Mouse (Mus musculus): Measurements from ENCODE around the gene Sumf1. TPM values are rescaled to one million over a fixed set of nuclear protein-coding genes. Genes with fewer than 3 reads are reported as not detected.

Gene Sumf1
- polyA plus RNA-seq, 1 experiment = 19.6 TPM

DNA sequence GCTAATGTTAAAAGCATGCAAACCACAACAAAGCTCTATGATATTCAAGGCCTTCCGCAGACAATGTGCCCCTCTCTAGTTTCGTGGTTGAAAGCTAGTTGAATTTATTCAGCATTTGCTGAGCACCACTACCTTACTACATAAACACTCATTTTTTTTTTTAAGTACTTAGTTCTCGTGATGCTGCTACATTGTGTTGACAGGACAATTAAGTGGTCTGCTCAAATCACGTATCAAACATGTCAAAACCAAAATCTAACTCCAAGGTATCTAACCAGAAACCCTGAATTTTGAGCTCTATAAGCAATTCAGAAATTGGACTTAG is 265 bp upstream of the Sumf1 start:
- Histone ChIP-seq H3K4me3 (ENCODE audit: insufficient read depth, poor library complexity, severe bottlenecking) (peak overlapping the region; percentile 56), H3K79me2 (ENCODE audit: control insufficient read depth, insufficient read depth) (peaks cover 27% of the 10 kb centered on the region), H3K27me3 (ENCODE audit: control insufficient read depth, insufficient read depth, insufficient read length) (peaks cover 9% of the 10 kb centered on the region), H3K36me3 (ENCODE audit: control insufficient read depth, insufficient read depth) (no peaks in the 10 kb centered on the region), H3ac (ENCODE audit: control insufficient read depth, insufficient read length, low read depth) (no peak overlapping the region), H3K79me3 (ENCODE audit: low read depth) (no peaks in the 10 kb centered on the region)
- TF ChIP-seq CEBPB (IDR thresholded peaks at IDR 0.05; ENCODE audit: low read depth) (no peak), MYOD1 (IDR thresholded peaks at IDR 0.05; ENCODE audit: control insufficient read depth, insufficient read length, low read depth) (no peak)

DNA sequence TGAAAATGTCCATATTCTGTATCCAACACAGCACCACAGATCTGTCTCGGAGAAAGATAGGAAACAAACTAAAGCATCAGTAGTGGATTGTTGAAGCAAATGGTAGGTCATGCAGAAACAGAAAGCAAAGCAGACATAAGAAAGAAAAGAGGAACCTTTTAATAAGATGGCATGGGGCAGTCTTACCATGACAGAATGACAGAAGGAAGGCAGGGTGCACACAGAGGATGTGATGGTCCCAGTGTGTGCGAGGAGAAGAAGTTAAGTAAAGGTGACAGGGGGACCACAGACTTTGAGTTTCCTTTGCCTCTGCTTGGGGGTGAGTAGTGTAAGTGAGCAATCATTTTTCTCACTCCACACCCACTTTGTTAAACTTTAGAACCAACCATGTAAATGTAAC is 6.3 kb downstream of the Sumf1 start:
- H3K4me3 ChIP-seq (ENCODE audit: insufficient read depth, poor library complexity, severe bottlenecking) = no peak overlapping the region
- H3K79me3 ChIP-seq (ENCODE audit: low read depth) = no peaks in the 10 kb centered on the region
- no peak overlapping the region for H3ac ChIP-seq (ENCODE audit: control insufficient read depth, insufficient read length, low read depth)
- TF ChIP-seq CTCF (IDR thresholded peaks at IDR 0.05; ENCODE audit: control insufficient read depth, insufficient read depth, insufficient read length) = no peak
- TF ChIP-seq FOSL1 (IDR thresholded peaks at IDR 0.05; ENCODE audit: insufficient read depth, low read length, poor library complexity, severe bottlenecking) = no peak
- TF ChIP-seq MAX (IDR thresholded peaks at IDR 0.05) = no peak
- no peak for TF ChIP-seq MYOD1 (IDR thresholded peaks at IDR 0.05; ENCODE audit: control insufficient read depth, insufficient read length, low read depth)
- no peak for TF ChIP-seq USF1 (IDR thresholded peaks at IDR 0.05; ENCODE audit: low read depth)
- TF ChIP-seq MYOG (IDR thresholded peaks at IDR 0.05; ENCODE audit: control insufficient read depth, extremely low read depth, insufficient read length) = no peak
- no peak for TF ChIP-seq CEBPB (IDR thresholded peaks at IDR 0.05; ENCODE audit: low read depth)
- no peaks in the 10 kb centered on the region for H3K27me3 ChIP-seq (ENCODE audit: control insufficient read depth, insufficient read depth, insufficient read length)
- peaks cover 7% of the 10 kb centered on the region for H3K36me3 ChIP-seq (ENCODE audit: control insufficient read depth, insufficient read depth)
- H3K79me2 ChIP-seq (ENCODE audit: control insufficient read depth, insufficient read depth) = peaks cover 17% of the 10 kb centered on the region

DNA sequence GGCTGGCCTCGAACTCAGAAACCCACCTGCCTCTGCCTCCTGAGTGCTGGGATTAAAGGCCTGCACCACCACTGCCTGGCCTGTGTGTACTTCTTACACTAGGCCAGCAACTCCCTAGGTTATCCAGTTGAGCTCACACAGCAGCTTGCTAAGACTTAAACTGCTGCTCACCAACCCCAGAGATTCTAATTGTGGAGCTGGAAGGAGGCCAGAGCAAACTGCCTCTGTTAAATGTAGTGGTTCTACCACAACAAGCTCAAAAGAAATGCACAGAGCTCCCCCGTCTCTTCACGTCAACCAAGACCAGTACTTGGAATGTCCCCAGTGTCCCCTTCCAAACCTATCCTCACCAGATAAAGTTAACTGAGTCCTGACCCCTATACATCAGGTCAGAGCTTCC is 11.2 kb downstream of the Sumf1 start:
- H3K79me2 ChIP-seq (ENCODE audit: control insufficient read depth, insufficient read depth) = no peaks in the 10 kb centered on the region
- peaks cover 21% of the 10 kb centered on the region for H3K36me3 ChIP-seq (ENCODE audit: control insufficient read depth, insufficient read depth)
- no peaks in the 10 kb centered on the region for H3K79me3 ChIP-seq (ENCODE audit: low read depth)
- TF ChIP-seq MYOG (IDR thresholded peaks at IDR 0.05; ENCODE audit: control insufficient read depth, extremely low read depth, insufficient read length) (no peak), CTCF (IDR thresholded peaks at IDR 0.05; ENCODE audit: control insufficient read depth, insufficient read depth, insufficient read length) (no peak), USF1 (IDR thresholded peaks at IDR 0.05; ENCODE audit: low read depth) (no peak), MAX (IDR thresholded peaks at IDR 0.05) (no peak), CEBPB (IDR thresholded peaks at IDR 0.05; ENCODE audit: low read depth) (no peak), MYOD1 (IDR thresholded peaks at IDR 0.05; ENCODE audit: control insufficient read depth, insufficient read length, low read depth) (no peak), FOSL1 (IDR thresholded peaks at IDR 0.05; ENCODE audit: insufficient read depth, low read length, poor library complexity, severe bottlenecking) (no peak)
- H3K4me3 ChIP-seq (ENCODE audit: insufficient read depth, poor library complexity, severe bottlenecking) = no peak overlapping the region
- no peak overlapping the region for H3ac ChIP-seq (ENCODE audit: control insufficient read depth, insufficient read length, low read depth)
- H3K27me3 ChIP-seq (ENCODE audit: control insufficient read depth, insufficient read depth, insufficient read length) = no peaks in the 10 kb centered on the region

DNA sequence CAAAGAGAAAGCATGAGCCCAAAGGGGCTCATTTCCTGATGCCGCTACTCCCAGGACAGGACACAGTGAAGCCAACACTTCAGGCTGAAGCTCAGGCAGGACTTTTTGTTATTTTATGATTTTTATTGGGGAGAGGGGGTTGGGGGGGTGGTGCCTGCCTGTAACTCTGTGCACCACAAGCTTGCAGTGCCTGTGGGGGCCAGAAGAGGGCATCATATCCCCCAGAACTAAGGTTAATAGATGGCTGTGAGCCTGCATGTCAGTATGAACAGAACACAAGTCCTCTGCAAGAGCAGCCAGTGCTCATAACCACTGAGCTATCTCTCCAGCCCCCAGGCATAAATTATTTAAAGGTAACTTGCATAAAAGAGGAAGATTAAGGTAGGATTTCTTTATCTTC is 13.2 kb downstream of the Sumf1 start:
- Histone ChIP-seq H3K79me2 (ENCODE audit: control insufficient read depth, insufficient read depth) (no peaks in the 10 kb centered on the region), H3K79me3 (ENCODE audit: low read depth) (no peaks in the 10 kb centered on the region), H3K36me3 (ENCODE audit: control insufficient read depth, insufficient read depth) (peaks cover 21% of the 10 kb centered on the region), H3K4me3 (ENCODE audit: insufficient read depth, poor library complexity, severe bottlenecking) (no peak overlapping the region), H3ac (ENCODE audit: control insufficient read depth, insufficient read length, low read depth) (no peak overlapping the region), H3K27me3 (ENCODE audit: control insufficient read depth, insufficient read depth, insufficient read length) (no peaks in the 10 kb centered on the region)
- TF ChIP-seq CTCF (IDR thresholded peaks at IDR 0.05; ENCODE audit: control insufficient read depth, insufficient read depth, insufficient read length) = no peak
- no peak for TF ChIP-seq CEBPB (IDR thresholded peaks at IDR 0.05; ENCODE audit: low read depth)
- no peak for TF ChIP-seq MYOD1 (IDR thresholded peaks at IDR 0.05; ENCODE audit: control insufficient read depth, insufficient read length, low read depth)
- no peak for TF ChIP-seq MYOG (IDR thresholded peaks at IDR 0.05; ENCODE audit: control insufficient read depth, extremely low read depth, insufficient read length)
- no peak for TF ChIP-seq MAX (IDR thresholded peaks at IDR 0.05)
- no peak for TF ChIP-seq FOSL1 (IDR thresholded peaks at IDR 0.05; ENCODE audit: insufficient read depth, low read length, poor library complexity, severe bottlenecking)
- no peak for TF ChIP-seq USF1 (IDR thresholded peaks at IDR 0.05; ENCODE audit: low read depth)

DNA sequence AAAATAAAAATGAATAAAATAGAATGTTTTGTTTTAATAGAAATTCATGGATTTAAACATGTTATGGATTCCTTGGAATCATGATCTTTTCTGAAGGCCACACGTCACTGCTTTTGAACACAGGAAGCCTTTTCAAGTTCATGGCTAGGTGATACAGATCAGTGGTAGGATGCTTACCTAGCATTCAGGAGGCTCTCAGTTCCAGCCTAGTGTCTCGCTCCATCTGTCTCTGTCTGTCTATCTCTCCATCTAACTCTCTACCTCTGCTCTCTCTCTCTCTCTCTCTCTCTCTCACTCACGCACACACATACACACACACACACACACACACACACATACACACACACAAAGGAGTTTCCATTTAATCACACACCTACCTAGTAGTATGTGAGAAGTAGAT is 15.9 kb downstream of the Sumf1 start:
- Histone ChIP-seq H3K4me3 (ENCODE audit: insufficient read depth, poor library complexity, severe bottlenecking) (no peak overlapping the region), H3K79me2 (ENCODE audit: control insufficient read depth, insufficient read depth) (peaks cover under 1% of the 10 kb centered on the region), H3K79me3 (ENCODE audit: low read depth) (no peaks in the 10 kb centered on the region), H3ac (ENCODE audit: control insufficient read depth, insufficient read length, low read depth) (no peak overlapping the region), H3K27me3 (ENCODE audit: control insufficient read depth, insufficient read depth, insufficient read length) (no peaks in the 10 kb centered on the region), H3K36me3 (ENCODE audit: control insufficient read depth, insufficient read depth) (peaks cover 17% of the 10 kb centered on the region)
- no peak for TF ChIP-seq MYOG (IDR thresholded peaks at IDR 0.05; ENCODE audit: control insufficient read depth, extremely low read depth, insufficient read length)
- TF ChIP-seq CTCF (IDR thresholded peaks at IDR 0.05; ENCODE audit: control insufficient read depth, insufficient read depth, insufficient read length) = no peak
- no peak for TF ChIP-seq FOSL1 (IDR thresholded peaks at IDR 0.05; ENCODE audit: insufficient read depth, low read length, poor library complexity, severe bottlenecking)

DNA sequence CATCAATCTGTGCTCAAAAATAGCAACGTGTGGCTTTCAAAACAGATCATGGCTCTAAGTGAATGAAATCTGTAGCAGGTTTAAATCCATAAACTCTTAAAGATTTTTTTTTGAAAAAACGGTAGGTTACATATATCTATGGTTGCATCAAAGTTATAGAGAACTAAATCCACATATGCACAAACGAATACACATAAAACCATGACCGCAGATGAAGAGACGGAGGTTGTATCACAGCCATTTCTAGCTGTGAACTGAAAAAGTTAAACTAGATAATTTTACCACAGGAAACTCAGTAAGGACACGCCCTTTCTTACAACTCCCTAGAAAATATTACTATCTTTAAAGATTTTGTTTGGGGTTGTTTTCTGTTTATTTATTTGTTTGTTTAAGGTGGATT is 16.7 kb downstream of the Sumf1 start:
- H3K36me3 ChIP-seq (ENCODE audit: control insufficient read depth, insufficient read depth) = peaks cover 13% of the 10 kb centered on the region
- H3K79me3 ChIP-seq (ENCODE audit: low read depth) = no peaks in the 10 kb centered on the region
- H3K79me2 ChIP-seq (ENCODE audit: control insufficient read depth, insufficient read depth) = peaks cover 4% of the 10 kb centered on the region
- no peaks in the 10 kb centered on the region for H3K27me3 ChIP-seq (ENCODE audit: control insufficient read depth, insufficient read depth, insufficient read length)
- TF ChIP-seq MYOG (IDR thresholded peaks at IDR 0.05; ENCODE audit: control insufficient read depth, extremely low read depth, insufficient read length) = no peak
- TF ChIP-seq FOSL1 (IDR thresholded peaks at IDR 0.05; ENCODE audit: insufficient read depth, low read length, poor library complexity, severe bottlenecking) = no peak
- TF ChIP-seq CTCF (IDR thresholded peaks at IDR 0.05; ENCODE audit: control insufficient read depth, insufficient read depth, insufficient read length) = no peak
- no peak for TF ChIP-seq MAX (IDR thresholded peaks at IDR 0.05)
- no peak for TF ChIP-seq USF1 (IDR thresholded peaks at IDR 0.05; ENCODE audit: low read depth)
- TF ChIP-seq MYOD1 (IDR thresholded peaks at IDR 0.05; ENCODE audit: control insufficient read depth, insufficient read length, low read depth) = no peak
- H3K4me3 ChIP-seq (ENCODE audit: insufficient read depth, poor library complexity, severe bottlenecking) = no peak overlapping the region
- H3ac ChIP-seq (ENCODE audit: control insufficient read depth, insufficient read length, low read depth) = no peak overlapping the region

Measured in C2C12 (cell line).